Mouse (Mus musculus): Measurements from ENCODE around the gene Adam30. TPM values are rescaled to one million over a fixed set of nuclear protein-coding genes. Genes with fewer than 3 reads are reported as not detected.

Gene Adam30
- polyA plus RNA-seq, 2 experiments: 0.03 TPM; not detected in 1

DNA sequence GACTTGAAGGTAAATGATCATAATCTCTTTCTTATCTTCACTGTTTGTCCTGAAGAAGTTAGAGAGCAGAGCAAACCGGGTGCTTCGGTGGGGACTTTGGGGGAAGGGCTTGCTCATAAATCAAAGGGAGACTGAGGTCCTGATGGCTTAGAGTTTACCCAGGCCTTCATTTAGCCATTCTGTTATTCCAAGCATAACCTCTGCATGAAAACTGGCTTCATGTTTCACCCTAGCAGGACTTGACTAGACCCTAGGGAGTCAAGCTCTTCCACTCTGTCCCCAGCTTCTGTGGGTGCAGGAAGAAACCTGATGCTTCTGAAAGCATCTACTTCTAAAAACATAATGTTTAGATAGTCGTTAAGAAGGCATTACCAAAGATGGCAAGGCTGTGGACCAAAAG is 46.5 kb downstream of the Adam30 start:
- H3K4me3 ChIP-seq (replicated peaks; ENCODE audit: low read length): no peak overlapping the region
- no peak overlapping the region for H3K4me2 ChIP-seq (replicated peaks; ENCODE audit: low read depth, low read length, severe bottlenecking)
- no peaks in the 10 kb centered on the region for H3K9me3 ChIP-seq (ENCODE audit: control insufficient read depth, low read length)
- 0 out of 2 replicates have a peak, but pooled peaks cover 2% of the 10 kb centered on the region for H3K4me1 ChIP-seq (ENCODE audit: control insufficient read depth, insufficient read depth, low read length)
- DNase-seq (ENCODE audit: low spot score): no peak
- no peak for ATAC-seq (ENCODE audit: low FRiP score, low read depth)
- H3K9ac ChIP-seq (ENCODE audit: low read depth, low read length, severe bottlenecking): no peak overlapping the region
- no peak overlapping the region for H3K27ac ChIP-seq (replicated peaks; ENCODE audit: low read depth, low read length)
- no peak for TF ChIP-seq POLR2A (IDR thresholded peaks at IDR 0.05; ENCODE audit: borderline replicate concordance, extremely low read depth, insufficient read depth, insufficient read length)
- H3K36me3 ChIP-seq (ENCODE audit: control insufficient read depth, insufficient read depth, low read length): no peaks in the 10 kb centered on the region
- H3K27me3 ChIP-seq (ENCODE audit: control insufficient read depth, insufficient read depth, low read length): no peaks in the 10 kb centered on the region
- WGBS: 31% methylated on average over 3 of the region's 3 CpGs

DNA sequence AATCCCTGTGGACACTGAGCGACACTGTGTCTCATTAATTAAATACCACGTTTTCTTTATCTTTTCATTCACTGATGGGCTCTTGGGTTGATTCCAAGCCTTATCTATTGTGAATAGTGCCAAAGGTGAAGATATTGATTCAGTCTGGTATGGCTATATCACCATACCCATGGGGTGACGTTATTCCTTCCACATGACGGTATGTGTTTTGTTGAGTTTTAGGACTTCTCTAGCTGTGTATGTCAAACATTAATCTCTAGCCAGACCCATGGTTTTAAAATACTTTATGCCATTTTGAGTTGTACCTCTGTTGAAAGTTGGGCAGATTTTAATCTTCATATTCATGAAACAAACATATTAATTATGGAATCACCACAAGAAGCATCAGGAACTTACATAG is 48.7 kb downstream of the Adam30 start:
- no peak for ATAC-seq (ENCODE audit: low FRiP score, low read depth)
- no peak for DNase-seq (ENCODE audit: low spot score)
- H3K27me3 ChIP-seq (ENCODE audit: control insufficient read depth, insufficient read depth, low read length): no peaks in the 10 kb centered on the region
- H3K27ac ChIP-seq (replicated peaks; ENCODE audit: low read depth, low read length): no peak overlapping the region
- H3K9me3 ChIP-seq (ENCODE audit: control insufficient read depth, low read length): no peaks in the 10 kb centered on the region
- no peak for TF ChIP-seq POLR2A (IDR thresholded peaks at IDR 0.05; ENCODE audit: borderline replicate concordance, extremely low read depth, insufficient read depth, insufficient read length)
- H3K4me1 ChIP-seq (ENCODE audit: control insufficient read depth, insufficient read depth, low read length): 0 out of 2 replicates have a peak, but pooled peaks cover 2% of the 10 kb centered on the region
- H3K4me2 ChIP-seq (replicated peaks; ENCODE audit: low read depth, low read length, severe bottlenecking): no peak overlapping the region
- no peak overlapping the region for H3K4me3 ChIP-seq (replicated peaks; ENCODE audit: low read length)
- H3K36me3 ChIP-seq (ENCODE audit: control insufficient read depth, insufficient read depth, low read length): no peaks in the 10 kb centered on the region
- H3K9ac ChIP-seq (ENCODE audit: low read depth, low read length, severe bottlenecking): no peak overlapping the region
- WGBS: 85% methylated on average over 4 of the region's 4 CpGs

DNA sequence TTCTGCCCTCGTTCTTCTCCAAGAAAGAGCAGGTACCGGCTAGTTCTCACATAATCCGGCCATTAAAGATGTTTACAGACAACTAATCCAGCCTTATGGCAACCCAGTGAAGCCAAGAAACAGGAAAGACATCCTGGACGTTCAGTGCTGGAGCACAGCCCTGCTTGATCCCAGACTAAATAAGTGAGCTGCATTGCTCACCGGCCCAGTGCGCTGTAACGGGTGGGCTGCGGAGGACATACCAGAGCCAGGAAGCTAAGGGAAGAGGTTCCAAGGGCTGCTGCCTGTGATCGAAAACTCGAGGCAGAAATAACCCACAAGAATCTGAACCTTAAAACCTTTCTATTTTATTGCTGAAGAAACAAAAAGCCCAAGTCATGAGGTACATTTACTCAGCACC is 50.4 kb downstream of the Adam30 start:
- H3K9me3 ChIP-seq (ENCODE audit: control insufficient read depth, low read length): no peaks in the 10 kb centered on the region
- H3K4me2 ChIP-seq (replicated peaks; ENCODE audit: low read depth, low read length, severe bottlenecking): no peak overlapping the region
- no peaks in the 10 kb centered on the region for H3K27me3 ChIP-seq (ENCODE audit: control insufficient read depth, insufficient read depth, low read length)
- DNase-seq (ENCODE audit: low spot score): no peak
- TF ChIP-seq POLR2A (IDR thresholded peaks at IDR 0.05; ENCODE audit: borderline replicate concordance, extremely low read depth, insufficient read depth, insufficient read length): no peak
- H3K9ac ChIP-seq (ENCODE audit: low read depth, low read length, severe bottlenecking): no peak overlapping the region
- 0 out of 2 replicates have a peak, but pooled peaks cover 2% of the 10 kb centered on the region for H3K4me1 ChIP-seq (ENCODE audit: control insufficient read depth, insufficient read depth, low read length)
- no peak for ATAC-seq (ENCODE audit: low FRiP score, low read depth)
- no peaks in the 10 kb centered on the region for H3K36me3 ChIP-seq (ENCODE audit: control insufficient read depth, insufficient read depth, low read length)
- H3K4me3 ChIP-seq (replicated peaks; ENCODE audit: low read length): no peak overlapping the region
- no peak overlapping the region for H3K27ac ChIP-seq (replicated peaks; ENCODE audit: low read depth, low read length)
- WGBS: 49% methylated on average over 10 of the region's 10 CpGs

DNA sequence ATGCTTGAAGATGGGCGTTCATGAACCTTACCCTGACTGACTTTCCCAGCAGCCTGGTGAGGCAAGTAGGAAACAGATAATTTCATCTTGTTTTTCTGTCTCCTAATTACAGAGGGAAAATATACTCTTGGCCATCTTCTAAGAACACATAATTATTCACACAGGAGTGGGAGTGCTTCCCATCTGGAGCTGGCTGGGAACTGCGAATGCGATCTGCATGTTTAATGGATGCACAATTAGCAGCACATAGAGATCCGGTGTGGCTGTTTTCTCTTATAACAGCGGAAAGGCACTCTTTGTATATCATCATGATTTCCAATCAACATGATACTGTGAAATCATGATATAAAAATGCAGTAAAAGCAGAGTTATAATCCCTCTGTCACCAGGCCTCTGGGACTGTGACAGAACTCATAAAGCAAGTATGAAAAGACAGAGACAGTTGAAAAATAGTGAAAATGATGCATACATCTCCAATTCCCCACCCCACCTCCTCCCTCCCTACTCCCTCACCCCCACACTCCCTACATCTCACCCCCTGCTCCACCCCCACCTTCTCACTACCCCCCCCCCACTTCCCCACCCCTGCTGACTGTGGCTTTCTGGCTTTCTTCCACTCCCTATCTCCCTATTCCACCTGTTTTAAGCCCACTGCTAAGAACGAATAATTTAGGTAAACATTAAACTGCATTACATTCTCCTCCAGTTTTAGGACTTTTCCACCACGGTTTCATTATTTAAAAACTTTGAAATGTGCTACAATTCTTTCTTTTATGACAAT is 51.1 kb downstream of the Adam30 start:
- Histone ChIP-seq H3K9me3 (ENCODE audit: control insufficient read depth, low read length) (no peaks in the 10 kb centered on the region), H3K27me3 (ENCODE audit: control insufficient read depth, insufficient read depth, low read length) (no peaks in the 10 kb centered on the region), H3K9ac (ENCODE audit: low read depth, low read length, severe bottlenecking) (no peak overlapping the region), H3K4me1 (ENCODE audit: control insufficient read depth, insufficient read depth, low read length) (0 out of 2 replicates have a peak, but pooled peaks cover 2% of the 10 kb centered on the region), H3K4me3 (replicated peaks; ENCODE audit: low read length) (no peak overlapping the region), H3K36me3 (ENCODE audit: control insufficient read depth, insufficient read depth, low read length) (no peaks in the 10 kb centered on the region), H3K27ac (replicated peaks; ENCODE audit: low read depth, low read length) (no peak overlapping the region), H3K4me2 (replicated peaks; ENCODE audit: low read depth, low read length, severe bottlenecking) (no peak overlapping the region)
- no peak for TF ChIP-seq POLR2A (IDR thresholded peaks at IDR 0.05; ENCODE audit: borderline replicate concordance, extremely low read depth, insufficient read depth, insufficient read length)
- ATAC-seq (ENCODE audit: low FRiP score, low read depth): no peak
- WGBS: 72% methylated on average over 7 of the region's 7 CpGs
- DNase-seq (ENCODE audit: low spot score): no peak

Other genes starting within 250 kb of the Adam30 start
- 38.7 and 49.0 TPM in 2 replicates for gene Notch2, start 147.1 kb upstream of the Adam30 start, polyA plus RNA-seq (2012; rRNA removed)
- 48.5 and 54.2 TPM in 2 replicates for gene Notch2, start 147.1 kb upstream of the Adam30 start, polyA plus RNA-seq (2014; fragmentation: Nextera tagmentation; extraction: Ambion mirVana)
- gene Reg4, start 61.5 kb downstream of the Adam30 start, polyA plus RNA-seq (2012; rRNA removed): not detected in 2 replicates
- not detected in 2 replicates for gene Reg4, start 61.5 kb downstream of the Adam30 start, polyA plus RNA-seq (2014; fragmentation: Nextera tagmentation; extraction: Ambion mirVana)
- gene Hmgcs2, start 119.8 kb downstream of the Adam30 start, polyA plus RNA-seq (2012; rRNA removed): 0.82 and 0.91 TPM in 2 replicates
- gene Hmgcs2, start 119.8 kb downstream of the Adam30 start, polyA plus RNA-seq (2014; fragmentation: Nextera tagmentation; extraction: Ambion mirVana): 1.4 and 2.5 TPM in 2 replicates
- gene Phgdh, start 179.4 kb downstream of the Adam30 start, polyA plus RNA-seq (2012; rRNA removed): 135 and 149 TPM in 2 replicates
- gene Phgdh, start 179.4 kb downstream of the Adam30 start, polyA plus RNA-seq (2014; fragmentation: Nextera tagmentation; extraction: Ambion mirVana): 210 and 219 TPM in 2 replicates
- gene Zfp697, start 221.8 kb downstream of the Adam30 start, polyA plus RNA-seq (2012; rRNA removed): 6.4 and 7.7 TPM in 2 replicates
- gene Zfp697, start 221.8 kb downstream of the Adam30 start, polyA plus RNA-seq (2014; fragmentation: Nextera tagmentation; extraction: Ambion mirVana): 8.6 and 8.9 TPM in 2 replicates

All from limb, embryonic 14.5 days (tissue).